Mouse (Mus musculus) spleen, postnatal 10 days (tissue): ENCODE data around the gene Folr1.

Experiments used
- DNase-seq, 2 experiments: peaks; one replicate each; pipeline ENCODE4 v3.0.0; 2021 to 2022; ENCODE audit warnings: low spot score in 2 of 2

Gene Folr1

GRCm38 (mm10) chr7:101870629-101871028 is at the start of gene Folr1:
TSS of gene Folr1 (minus strand) at chr7:101870788.
- no peak for DNase-seq

GRCm38 (mm10) chr7:101918071-101918470 is 47.5 kb upstream of the Folr1 start:
- peak; percentile 53 to 74 for DNase-seq

DNA sequence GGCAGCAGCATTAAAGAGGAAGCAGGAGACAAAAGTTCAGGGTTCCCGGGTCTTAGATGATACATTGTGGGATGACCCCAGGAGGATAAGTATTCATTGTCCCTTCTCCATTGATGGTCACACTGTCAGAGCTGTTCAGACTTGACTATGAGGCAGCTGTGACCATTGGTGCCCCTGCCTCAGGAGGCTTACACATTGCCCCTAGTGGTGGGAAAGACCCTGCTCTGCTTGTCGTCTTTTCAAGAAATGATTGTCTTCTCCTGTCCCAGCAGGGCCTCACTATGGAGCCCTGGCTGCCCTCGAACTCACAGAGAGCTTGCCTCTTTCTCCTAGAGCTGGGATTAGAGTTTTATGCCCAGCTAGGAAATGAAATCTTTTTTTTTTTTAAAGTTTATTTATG is 41.4 kb upstream of the Folr1 start:
- no peak for DNase-seq

GRCm38 (mm10) chr7:101910138-101910537 is 39.5 kb upstream of the Folr1 start:
- no peak for DNase-seq

DNA sequence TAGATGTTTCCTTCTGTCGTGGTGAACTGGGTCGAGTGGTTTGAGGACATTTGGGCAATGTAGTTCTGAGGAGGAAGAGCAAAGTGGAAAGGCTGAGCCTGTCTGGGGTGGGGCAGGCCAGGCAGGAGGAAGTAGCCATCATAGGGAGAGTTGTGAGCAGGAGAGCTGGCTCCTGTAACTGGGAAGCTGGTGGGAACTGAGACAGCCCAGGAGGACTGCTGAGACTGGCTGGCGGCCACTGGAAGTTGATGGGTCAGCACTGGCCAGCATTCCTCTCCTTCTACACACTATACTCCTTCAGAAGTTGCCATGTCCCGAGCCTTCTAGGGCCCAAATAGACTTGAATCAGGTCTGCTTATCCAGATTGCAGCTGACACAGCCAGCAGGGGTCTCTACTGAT is 37.8 kb upstream of the Folr1 start:
- DNase-seq: no peak

GRCm38 (mm10) chr7:101906696-101907095 is 36.1 kb upstream of the Folr1 start:
- DNase-seq: peak; percentile 31

- no peak for DNase-seq
Measured at GRCm38 (mm10) chr7:101906287-101906681, 35.7 kb upstream of the Folr1 start, which contains the start of gene Tomt. TSS of gene Tomt (minus strand) at chr7:101906359.

DNA sequence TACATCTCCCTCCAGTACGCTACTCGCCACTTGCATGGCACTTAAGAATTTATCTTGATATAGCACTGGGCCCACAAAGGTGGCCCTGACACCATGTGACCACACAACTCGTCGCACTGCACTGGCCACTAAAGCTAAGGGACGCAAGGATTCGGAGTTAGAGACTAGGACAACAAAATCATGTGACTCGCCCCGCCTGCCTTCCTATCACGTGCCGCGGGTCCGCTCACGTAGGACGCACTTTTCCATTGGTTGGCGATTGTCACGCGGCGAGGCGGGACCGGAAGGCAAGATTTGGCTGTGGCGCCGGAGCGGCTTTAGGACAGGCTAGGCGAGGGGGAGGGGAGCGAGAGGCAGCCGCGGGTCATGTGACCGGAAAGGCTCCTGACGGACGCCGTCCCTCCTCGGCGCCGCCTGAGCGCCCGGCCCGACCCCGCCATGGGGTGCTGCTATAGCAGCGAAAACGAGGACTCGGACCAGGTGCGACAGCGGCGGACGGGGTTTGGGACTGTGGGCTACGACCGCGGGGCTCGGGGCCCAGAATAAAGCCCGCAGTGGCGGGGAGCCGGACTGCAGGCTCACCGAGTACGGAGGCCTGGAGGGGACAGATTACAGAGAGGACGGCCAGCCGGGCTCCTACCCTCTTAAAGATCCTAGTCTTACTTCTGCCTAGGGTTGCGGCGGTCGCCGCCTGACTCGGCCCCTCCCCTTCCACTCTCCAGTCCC is 35.1 kb upstream of the Folr1 start, which contains the start of gene Lamtor1:
Gene Lamtor1, plus strand, starts transcription at position 344 of the 726 bp plus-strand sequence.
- DNase-seq: peak; percentile 98 to 99

- no peak for DNase-seq
Measured at GRCm38 (mm10) chr7:101902846-101903245, 32.3 kb upstream of the Folr1 start.

DNA sequence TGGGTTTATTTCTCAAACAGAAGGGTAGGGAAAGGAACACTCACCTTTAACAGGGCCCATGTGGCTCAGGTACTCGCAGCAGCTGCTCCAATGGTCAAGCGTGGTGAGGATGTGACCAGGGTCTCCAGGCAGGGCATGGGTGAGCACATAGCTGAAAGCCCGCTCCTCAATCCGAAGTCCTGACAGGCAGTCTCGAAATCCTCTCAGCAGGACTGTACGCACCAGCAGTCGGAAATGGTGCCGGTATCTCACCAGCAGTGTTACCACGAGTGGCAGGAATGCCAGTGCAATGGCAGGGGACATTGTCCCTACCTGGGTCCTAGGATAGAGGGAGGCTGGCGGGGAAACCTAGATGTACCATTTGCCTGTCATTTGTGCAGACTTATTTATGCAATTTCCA is 31.4 kb upstream of the Folr1 start:
- no peak for DNase-seq

DNA sequence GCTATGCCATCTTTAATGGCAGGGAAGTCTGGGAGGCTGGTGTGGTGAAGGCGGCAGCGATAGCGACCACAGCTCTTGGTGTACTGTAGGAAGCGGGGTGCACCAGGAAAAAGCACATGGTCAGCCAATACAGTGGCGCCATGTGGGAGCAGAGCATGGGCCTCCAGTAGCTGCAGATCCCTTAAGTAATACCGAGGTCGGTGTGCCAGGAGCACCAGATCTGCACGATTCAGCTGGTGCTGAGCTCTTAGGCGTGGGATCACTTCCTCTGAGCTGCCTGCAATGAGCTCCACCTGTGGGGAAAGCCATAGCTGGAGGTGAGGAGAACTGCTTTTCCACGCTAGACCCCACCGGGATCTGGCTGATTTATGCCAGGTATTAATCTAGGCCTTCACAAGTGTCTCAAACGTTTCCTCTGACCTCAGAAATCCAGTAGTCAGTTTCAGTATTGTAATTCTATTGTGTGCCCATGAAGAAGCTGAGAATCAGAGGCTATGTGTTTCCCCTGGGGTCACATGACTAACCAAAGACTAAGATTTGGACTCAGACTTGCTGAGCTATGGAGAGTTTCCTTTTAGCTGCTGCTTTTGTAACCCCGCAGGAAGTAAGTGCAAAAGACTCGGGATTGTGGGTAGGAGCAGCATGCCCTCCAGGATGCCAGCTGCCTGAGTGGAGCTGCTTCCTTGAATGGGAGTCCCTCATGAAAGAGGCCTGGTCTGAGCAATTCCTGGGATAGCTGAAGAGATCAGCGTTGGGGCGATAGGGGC is 29.9 kb upstream of the Folr1 start:
- no peak for DNase-seq

DNA sequence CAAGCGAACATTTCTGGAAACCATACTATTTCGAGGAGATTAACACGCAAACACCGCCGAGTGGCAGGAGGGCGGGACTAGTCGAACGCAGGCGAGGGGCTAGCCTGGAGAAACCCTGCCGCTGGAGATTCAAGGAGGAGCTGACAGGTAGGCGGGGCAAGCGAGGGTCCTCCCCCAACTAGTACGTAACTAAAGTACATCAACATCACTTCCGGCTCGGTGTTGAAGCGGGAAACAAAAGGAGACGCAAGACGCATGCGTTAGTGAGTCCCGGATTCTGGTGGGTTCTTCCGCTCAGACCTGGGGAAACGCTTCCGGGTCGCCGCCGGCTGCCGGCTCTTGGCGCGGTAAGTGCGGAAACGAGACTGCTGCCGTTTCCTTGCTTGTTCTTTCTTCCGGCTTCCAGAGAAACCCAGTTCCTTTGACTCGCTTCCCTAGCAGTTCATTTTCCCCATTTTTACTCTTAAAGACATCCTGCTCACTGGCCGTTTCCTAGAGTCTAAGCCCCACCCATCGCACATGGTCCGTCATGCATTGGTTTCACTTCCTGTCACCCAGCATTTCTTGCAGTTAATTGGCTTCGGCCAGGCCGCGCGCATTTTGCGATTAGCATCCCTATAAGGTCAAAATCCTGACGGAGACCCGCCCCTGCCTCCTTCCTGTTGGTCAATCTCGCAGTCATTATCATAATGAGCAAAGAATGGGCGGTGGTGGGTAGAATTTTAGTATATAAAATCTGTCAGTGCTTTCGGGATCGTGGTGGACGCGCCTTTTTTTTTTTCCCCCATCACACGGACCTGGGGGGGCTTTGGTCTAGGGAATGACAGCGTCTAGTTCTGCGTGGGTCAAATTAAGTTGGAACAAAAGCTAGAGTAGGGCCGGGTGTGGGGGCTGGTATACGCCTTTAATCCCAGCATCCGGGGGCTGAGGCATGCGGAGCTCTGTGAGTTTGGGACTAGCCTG is 25.8 kb upstream of the Folr1 start:
- peak; percentile 91 to 97 for DNase-seq

DNA sequence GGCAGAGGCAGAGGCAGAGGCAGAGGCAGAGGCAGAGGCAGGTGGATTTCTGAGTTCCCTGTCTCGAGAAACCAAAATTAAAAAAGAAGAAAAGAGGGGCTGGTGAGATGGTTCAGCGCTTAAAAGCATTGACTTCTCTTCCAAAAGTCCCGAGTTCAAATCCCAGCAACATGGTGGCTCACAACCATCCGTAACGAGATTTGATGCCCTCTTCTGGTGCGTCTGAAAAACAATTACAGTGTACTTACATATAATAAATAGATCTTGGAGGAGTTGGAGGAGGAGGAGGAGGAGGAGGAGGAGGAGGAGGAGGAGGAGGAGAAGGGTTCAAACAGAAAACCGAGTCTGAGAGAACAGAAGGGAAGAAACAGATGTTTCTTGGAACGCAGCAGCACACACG is 25.1 kb upstream of the Folr1 start:
- no peak for DNase-seq

GRCm38 (mm10) chr7:101888460-101888859 is 17.9 kb upstream of the Folr1 start:
- DNase-seq: no peak

DNA sequence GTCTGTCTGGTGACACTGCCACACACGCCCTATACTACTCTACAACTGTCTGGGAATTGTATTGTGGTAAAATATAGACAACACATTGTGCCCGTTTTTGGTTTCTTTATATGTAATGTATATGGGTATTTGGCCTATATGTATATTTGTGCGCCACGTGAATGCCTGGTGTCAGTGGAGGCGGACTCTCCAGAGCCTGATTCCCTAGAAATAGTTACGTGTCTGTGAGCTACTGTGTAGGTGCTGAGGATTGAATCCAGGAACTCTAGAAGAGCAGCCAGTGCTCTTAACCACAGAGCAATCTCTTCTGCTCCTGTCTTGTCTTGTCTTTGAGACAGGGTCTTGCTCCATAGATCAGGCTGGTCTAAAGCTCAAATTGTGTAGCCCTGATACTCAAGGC is 15.7 kb upstream of the Folr1 start:
- no peak for DNase-seq

DNA sequence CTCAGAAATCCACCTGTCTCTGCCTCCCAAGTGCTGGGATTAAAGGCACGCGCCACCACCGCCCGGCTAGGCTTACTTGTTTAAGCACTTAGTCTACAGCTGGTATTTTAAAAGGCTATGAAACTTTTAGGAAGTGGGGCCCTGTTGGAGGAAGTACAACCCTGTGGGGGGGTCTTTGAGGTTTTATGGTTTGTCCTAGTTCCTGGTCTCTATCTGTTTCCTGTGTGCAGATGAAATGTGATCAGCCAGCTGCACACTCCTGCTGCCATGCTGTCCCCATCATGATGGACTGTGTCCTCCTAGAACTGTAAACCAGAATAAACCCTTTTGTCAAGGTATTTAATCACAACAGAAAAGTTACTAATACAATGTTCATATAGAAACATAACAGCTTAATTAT is 13.6 kb upstream of the Folr1 start:
- no peak for DNase-seq

DNA sequence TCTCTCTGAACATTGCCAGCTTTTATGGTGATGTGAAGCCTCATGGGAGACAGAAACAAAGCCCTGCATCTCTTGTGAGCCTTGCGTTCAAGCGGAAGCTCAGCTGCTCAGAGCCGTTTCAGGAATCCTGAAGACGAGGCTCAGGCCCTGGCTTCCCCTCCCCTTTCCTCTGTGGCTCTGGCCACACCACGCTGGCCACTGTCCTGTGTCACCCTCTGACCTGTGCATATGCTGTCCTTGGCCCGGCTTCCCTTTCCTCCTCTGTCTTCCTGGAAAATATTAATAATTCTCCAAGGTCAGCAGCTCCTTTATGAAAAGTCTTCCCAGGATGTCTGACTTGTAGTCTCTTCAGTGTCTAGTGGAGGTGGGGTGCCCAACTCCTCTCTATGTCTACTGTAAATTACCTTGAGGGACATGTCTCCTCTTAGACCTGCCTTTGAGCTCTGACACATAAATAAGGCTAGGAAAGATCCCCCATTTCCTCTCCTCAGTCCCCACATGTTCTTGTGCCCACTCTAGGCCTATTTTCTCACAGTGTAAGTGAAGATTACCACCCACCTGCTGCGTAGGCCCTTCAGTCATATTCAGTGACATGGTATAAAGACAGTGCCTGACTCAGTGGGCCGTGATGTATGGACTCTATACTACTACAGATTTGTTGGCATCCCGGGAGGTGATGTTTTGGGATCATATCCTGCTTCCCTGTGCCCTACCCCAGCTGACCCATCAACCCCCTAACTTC is 12.0 kb upstream of the Folr1 start:
- DNase-seq: no peak

- DNase-seq: no peak
Measured at GRCm38 (mm10) chr7:101880855-101881254, 10.3 kb upstream of the Folr1 start.

DNA sequence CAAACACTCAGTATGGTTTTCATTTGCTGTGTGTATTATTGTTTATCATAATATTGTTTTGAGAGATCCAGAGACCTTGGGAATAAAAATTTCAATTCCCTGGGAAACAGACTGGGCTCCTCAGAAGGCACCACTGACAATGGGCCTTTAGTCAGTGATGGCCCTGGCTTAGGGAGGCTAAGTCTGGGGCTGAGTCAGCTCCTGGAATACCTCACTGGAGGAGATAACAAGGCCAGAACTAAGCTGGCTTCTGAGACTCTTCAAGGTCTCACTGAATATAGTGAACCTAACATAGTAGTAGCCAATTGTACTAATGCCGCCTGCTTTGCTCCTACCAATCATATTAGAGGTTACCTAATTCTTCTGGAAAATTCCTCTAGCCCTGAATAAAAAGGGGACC is 5.4 kb upstream of the Folr1 start:
- no peak for DNase-seq

DNA sequence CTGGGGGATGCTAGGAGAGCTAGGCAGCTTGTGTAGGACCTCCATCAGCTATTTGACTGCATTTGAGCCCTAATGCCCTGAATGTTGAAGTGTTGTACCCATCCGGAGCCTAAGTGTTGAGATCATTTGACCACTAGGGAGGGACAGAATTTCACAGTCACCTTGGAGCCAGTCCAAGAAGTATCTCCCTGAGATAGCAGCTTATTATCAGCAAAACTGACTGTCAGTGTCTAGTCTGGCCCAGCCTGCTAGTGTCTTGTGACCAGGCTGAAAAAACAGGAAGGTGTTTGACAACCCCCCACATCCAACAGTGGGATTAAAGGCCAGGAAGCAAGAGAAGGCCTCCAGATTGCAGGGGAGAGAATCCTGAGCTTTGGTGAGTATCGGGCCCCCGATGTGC is 708 bp upstream of the Folr1 start:
- DNase-seq: no peak

- no peak for DNase-seq
Measured at GRCm38 (mm10) chr7:101869163-101869500, 1.5 kb downstream of the Folr1 start.
